Comparison of ENCODE assay signal across 10 mouse cellular contexts in genomic region chr6:55177060-55177732, GRCm38 (mm10). TPM values are rescaled to one million over a fixed set of nuclear protein-coding genes. Genes with fewer than 3 reads are reported as not detected.
DNase-seq lines count a peak whose midpoint lies in the region; ATAC-seq and TF ChIP-seq lines count a peak whose summit lies in the region.
"Had no signal": no experiment of that assay in that cellular context is flagged by ENCODE, and none has a peak within 500 bp of the region (broad histone marks: within the 10 kb centered on the region; RNA-seq: fewer than 3 reads in every experiment).

No protein-coding gene starts in this region.

- TF ChIP-seq POLR2A in cerebellum, adult 2 months (IDR thresholded peaks at IDR 0.05; ENCODE audit: borderline replicate concordance, insufficient read depth, low read length), result no peak
- no peak for TF ChIP-seq POLR2A in brain, embryonic 14.5 days (IDR thresholded peaks at IDR 0.05; ENCODE audit: borderline replicate concordance, extremely low read depth, insufficient read depth, insufficient read length, poor library complexity, severe bottlenecking)

- H3K4me3 ChIP-seq in cerebellum, adult 2 months (replicated peaks; ENCODE audit: insufficient read depth, low read depth, low read length), result no peak overlapping the region
- H3K4me3 ChIP-seq in left cerebral cortex, adult 2 months, result no peak overlapping the region
- H3K4me3 ChIP-seq: limb, embryonic 15.5 days had no signal

- H3K27me3 ChIP-seq in cerebellum, adult 2 months (ENCODE audit: control insufficient read depth, insufficient read depth, low read length), result no peaks in the 10 kb centered on the region
- H3K27me3 ChIP-seq: limb, embryonic 15.5 days had no signal

- H3K27ac ChIP-seq in cerebellum, adult 2 months (ENCODE audit: insufficient read depth, low read length), result no peak overlapping the region
- no peak overlapping the region for H3K27ac ChIP-seq in left cerebral cortex, adult 2 months
- H3K27ac ChIP-seq: limb, embryonic 15.5 days had no signal

- TF ChIP-seq CTCF in cerebellum, adult 2 months (IDR thresholded peaks at IDR 0.05; ENCODE audit: borderline replicate concordance, insufficient read depth, low read depth, low read length), result peak; percentile 27; the same call in 1 of the 2 replicates
- TF ChIP-seq CTCF in left cerebral cortex, adult 2 months (IDR thresholded peaks at IDR 0.05), result peak; percentile 66
- peak; percentile 40; the same call in 1 of the 2 replicates for TF ChIP-seq CTCF in brain, embryonic 14.5 days (IDR thresholded peaks at IDR 0.05; ENCODE audit: borderline replicate concordance, extremely low read depth, insufficient read depth, insufficient read length)

- no peaks in the 10 kb centered on the region for H3K4me1 ChIP-seq in cerebellum, adult 2 months (ENCODE audit: control insufficient read depth, insufficient read depth, low read length)
- H3K4me1 ChIP-seq: limb, embryonic 15.5 days had no signal

- DNase-seq in cerebellum, adult 2 months, result no peak
- no peak for DNase-seq in cerebellum, adult 11 months
- DNase-seq in left cerebral cortex, adult 2 months (ENCODE audit: extremely low spot score in 1 of 2, low spot score in 2 of 2), result peak in 1 of 2 experiments; percentile 30
- DNase-seq in left cerebral cortex, postnatal 10 days (ENCODE audit: extremely low spot score in 1 of 2, low spot score in 2 of 2), result no peak
- peak; percentile 49 for DNase-seq in brain, embryonic 14.5 days (ENCODE audit: low read depth)
- DNase-seq in lung, postnatal 36 days, result peak; percentile 55
- no peak for DNase-seq in spleen, postnatal 36 days (ENCODE audit: low spot score in 2 of 2)

- no peak for ATAC-seq in inflammation-experienced regulatory T-cells, adult 6 months

- intact Hi-C loops in left cerebral cortex, adult 2 months (cut with DNase I), result no loop called here
- intact Hi-C loops in left cerebral cortex, postnatal 10 days (cut with DNase I), result no loop called here

- WGBS in cerebellum, adult 2 months, result 32% methylated on average over 12 of the region's 12 CpGs

RNA-seq across cellular contexts. Expression of gene Inmt, which starts 2.4 kb away (rescaled TPM):
- 1.5 and 2.3 TPM in 2 replicates for polyA plus RNA-seq in cerebellum, adult 2 months (2012; rRNA removed)
- total RNA-seq in left cerebral cortex, adult 2 months (2021), result 1 to 10 TPM; 1.1 to 2.1 TPM
- not detected for total RNA-seq in left cerebral cortex, postnatal 10 days (2021)
- not detected in 2 replicates for polyA plus RNA-seq in brain, embryonic 14.5 days (2012; rRNA removed)
- polyA plus RNA-seq in inflammation-experienced regulatory T-cells, adult 6 months (2017; shearing (Covaris generic)), result not detected
- total RNA-seq: G1E had no signal
- polyA plus RNA-seq: G1E had no signal

RNA-seq across cellular contexts. Expression of gene Mindy4, which starts 26.0 kb away (rescaled TPM):
- 4.9 and 6.9 TPM in 2 replicates for polyA plus RNA-seq in cerebellum, adult 2 months (2012; rRNA removed)
- 10 to 100 TPM; 10.2 to 11.0 TPM for total RNA-seq in left cerebral cortex, adult 2 months (2021)
- 10 to 100 TPM; 11.7 to 12.2 TPM for total RNA-seq in left cerebral cortex, postnatal 10 days (2021)
- polyA plus RNA-seq in brain, embryonic 14.5 days (2012; rRNA removed), result 10.9 and 13.7 TPM in 2 replicates
- polyA plus RNA-seq in inflammation-experienced regulatory T-cells, adult 6 months (2017; shearing (Covaris generic)), result not detected
- polyA plus RNA-seq: G1E had no signal

RNA-seq across cellular contexts. Expression of gene Crhr2, which starts 44.4 kb away (rescaled TPM):
- polyA plus RNA-seq in cerebellum, adult 2 months (2012; rRNA removed), result 1.6 and 1.8 TPM in 2 replicates
- total RNA-seq in left cerebral cortex, adult 2 months (2021), result 1 to 10 TPM; 2.7 to 2.9 TPM
- 1 to 10 TPM; 3.2 to 3.6 TPM for total RNA-seq in left cerebral cortex, postnatal 10 days (2021)
- 1.9 and 2.1 TPM in 2 replicates for polyA plus RNA-seq in brain, embryonic 14.5 days (2012; rRNA removed)
- polyA plus RNA-seq in inflammation-experienced regulatory T-cells, adult 6 months (2017; shearing (Covaris generic)), result not detected
- polyA plus RNA-seq: G1E had no signal

Comparison
In these comparisons a context has a peak if more than half of its experiments do, and no peak if none do; other contexts are left out.
1. DNase-seq: peak in brain, embryonic 14.5 days (single experiment) and lung, postnatal 36 days (single experiment); none in cerebellum, adult 2 months (0 of 2), cerebellum, adult 11 months (single experiment), left cerebral cortex, postnatal 10 days (0 of 2) and spleen, postnatal 36 days (0 of 2).
2. Peak in every context shown above with its lines, with median percentiles within 50 percentile points of each other: CTCF ChIP-seq.